Mouse (Mus musculus): ENCODE data around the gene Hoxc11. TPM values are rescaled to one million over a fixed set of nuclear protein-coding genes. Genes with fewer than 3 reads are reported as not detected.

The Hoxc11 gene
- total and polyA plus RNA-seq, 3 experiments, result not detected

- TF ChIP-seq CHD2 (IDR thresholded peaks at IDR 0.05; ENCODE audit: low read length) (no peak), ZMIZ1 (IDR thresholded peaks at IDR 0.05; ENCODE audit: low read depth, low read length) (no peak), CHD1 (IDR thresholded peaks at IDR 0.05; ENCODE audit: low read depth, low read length) (no peak), POLR2AphosphoS2 (IDR thresholded peaks at IDR 0.05; ENCODE audit: low read length) (no peak), USF1 (IDR thresholded peaks at IDR 0.05; ENCODE audit: low read depth, low read length) (no peak), ELF1 (IDR thresholded peaks at IDR 0.05; ENCODE audit: low read depth, low read length) (no peak), MEF2A (IDR thresholded peaks at IDR 0.05; ENCODE audit: extremely low read depth, insufficient replicate concordance, low read depth, low read length, poor library complexity, severe bottlenecking) (no peak), MAZ (IDR thresholded peaks at IDR 0.05; ENCODE audit: low read depth, low read length) (no peak), E2F4 (IDR thresholded peaks at IDR 0.05; ENCODE audit: borderline replicate concordance, low read depth, low read length) (no peak), USF2 (IDR thresholded peaks at IDR 0.05; ENCODE audit: borderline replicate concordance in 1 of 2, insufficient read depth in 1 of 2, low read depth in 1 of 2, low read length in 2 of 2) (no peak), EP300 (IDR thresholded peaks at IDR 0.05; ENCODE audit: low read depth in 1 of 2, low read length in 2 of 2) (no peak), NELFE (IDR thresholded peaks at IDR 0.05; ENCODE audit: low read depth, low read length) (no peak), ZC3H11A (IDR thresholded peaks at IDR 0.05; ENCODE audit: low read depth, low read length) (no peak), TAL1 (IDR thresholded peaks at IDR 0.05; ENCODE audit: low read length) (no peak), MAFK (IDR thresholded peaks at IDR 0.05; ENCODE audit: borderline replicate concordance, low read depth, low read length) (no peak), GABPA (IDR thresholded peaks at IDR 0.05; ENCODE audit: low read depth, low read length) (no peak), SMC3 (IDR thresholded peaks at IDR 0.05; ENCODE audit: low read depth, low read length) (no peak), NRF1 (IDR thresholded peaks at IDR 0.05; ENCODE audit: insufficient read depth, low read depth, low read length, poor library complexity, severe bottlenecking) (no peak), RAD21 (IDR thresholded peaks at IDR 0.05; ENCODE audit: low read depth, low read length) (no peak)
- Histone ChIP-seq H3K9me3 (replicated peaks; ENCODE audit: insufficient read depth, low read length) (no peaks in the 10 kb centered on the region), H3K4me1 (ENCODE audit: control insufficient read depth in 1 of 2, insufficient read depth in 2 of 2, low read length in 2 of 2) (no peaks in the 10 kb centered on the region), H3K4me3 (ENCODE audit: control insufficient read depth in 1 of 2, insufficient read depth in 1 of 2, low read depth in 2 of 2, low read length in 2 of 2) (no peak overlapping the region), H3K27ac (ENCODE audit: control insufficient read depth, low read depth, low read length) (no peak overlapping the region), H3K36me3 (ENCODE audit: control insufficient read depth in 1 of 2, insufficient read depth in 2 of 2, low read length in 2 of 2) (no peaks in the 10 kb centered on the region), H3K79me2 (ENCODE audit: control insufficient read depth, insufficient read depth, low read length, poor library complexity) (no peaks in the 10 kb centered on the region), H3K27me3 (ENCODE audit: control insufficient read depth in 1 of 2, insufficient read depth in 2 of 2, low read length in 2 of 2) (peaks cover 20 to 46% of the 10 kb centered on the region in 2 experiments), H3K9ac (ENCODE audit: control insufficient read depth, low read depth, low read length, poor library complexity, severe bottlenecking) (no peak overlapping the region)
- DNase-seq (ENCODE audit: low read depth, low spot score), result no peak
These were observed 41.1 kb upstream of the Hoxc11 start for GRCm38 (mm10) chr15:102913038-102913585.

- no peak for TF ChIP-seq ZKSCAN1 (IDR thresholded peaks at IDR 0.05; ENCODE audit: low read depth, low read length)
- TF ChIP-seq ZC3H11A (IDR thresholded peaks at IDR 0.05; ENCODE audit: low read depth, low read length), result no peak
- no peak for TF ChIP-seq MAX (IDR thresholded peaks at IDR 0.05; ENCODE audit: low read length)
- TF ChIP-seq ELF1 (IDR thresholded peaks at IDR 0.05; ENCODE audit: low read depth, low read length), result no peak
- no peak for TF ChIP-seq KAT2A (conservative IDR thresholded peaks at IDR 0.05; ENCODE audit: low read depth, low read length)
- no peak for TF ChIP-seq ZMIZ1 (IDR thresholded peaks at IDR 0.05; ENCODE audit: low read depth, low read length)
- TF ChIP-seq CHD1 (IDR thresholded peaks at IDR 0.05; ENCODE audit: low read depth, low read length), result no peak
- TF ChIP-seq USF2 (IDR thresholded peaks at IDR 0.05; ENCODE audit: borderline replicate concordance in 1 of 2, insufficient read depth in 1 of 2, low read depth in 1 of 2, low read length in 2 of 2), result no peak
- no peak for TF ChIP-seq POLR2A (IDR thresholded peaks at IDR 0.05; ENCODE audit: control insufficient read depth in 1 of 2, insufficient read depth in 1 of 2, low read depth in 1 of 2, low read length in 2 of 2, poor library complexity in 1 of 2)
- no peak for TF ChIP-seq USF1 (IDR thresholded peaks at IDR 0.05; ENCODE audit: low read depth, low read length)
- no peak for TF ChIP-seq NELFE (IDR thresholded peaks at IDR 0.05; ENCODE audit: low read depth, low read length)
- no peak for TF ChIP-seq JUND (IDR thresholded peaks at IDR 0.05; ENCODE audit: low read depth, low read length)
- DNase-seq (ENCODE audit: low read depth, low spot score), result no peak
- no peak overlapping the region for H3K27ac ChIP-seq (ENCODE audit: control insufficient read depth, low read depth, low read length)
- no peaks in the 10 kb centered on the region for H3K36me3 ChIP-seq (ENCODE audit: control insufficient read depth in 1 of 2, insufficient read depth in 2 of 2, low read length in 2 of 2)
- H3K9me3 ChIP-seq (replicated peaks; ENCODE audit: insufficient read depth, low read length), result no peaks in the 10 kb centered on the region
- H3K27me3 ChIP-seq (ENCODE audit: control insufficient read depth in 1 of 2, insufficient read depth in 2 of 2, low read length in 2 of 2), result peaks cover 8 to 26% of the 10 kb centered on the region in 2 experiments
- no peaks in the 10 kb centered on the region for H3K4me1 ChIP-seq (ENCODE audit: control insufficient read depth in 1 of 2, insufficient read depth in 2 of 2, low read length in 2 of 2)
- H3K9ac ChIP-seq (ENCODE audit: control insufficient read depth, low read depth, low read length, poor library complexity, severe bottlenecking), result no peak overlapping the region
- H3K79me2 ChIP-seq (ENCODE audit: control insufficient read depth, insufficient read depth, low read length, poor library complexity), result no peaks in the 10 kb centered on the region
- no peak overlapping the region for H3K4me3 ChIP-seq (ENCODE audit: control insufficient read depth in 1 of 2, insufficient read depth in 1 of 2, low read depth in 2 of 2, low read length in 2 of 2)
These were observed 36.2 kb upstream of the Hoxc11 start for GRCm38 (mm10) chr15:102917972-102918572.
